Mouse (Mus musculus) T-cell, adult 2 months (primary cell): ENCODE data around the gene Hs3st6.

ENCODE experiments used
- DNase-seq: peaks from one replicate; pipeline ENCODE4 v3.0.0; 2022; ENCODE audit warnings: low spot score

Hs3st6 gene

GRCm38 (mm10) chr17:24729067-24729466, 23.7 kb upstream of the Hs3st6 start:
- DNase-seq: no peak

- DNase-seq: no peak
These were observed 22.0 kb upstream of the Hs3st6 start for GRCm38 (mm10) chr17:24730787-24731186.

GRCm38 (mm10) chr17:24732233-24732935, 20.4 kb upstream of the Hs3st6 start:
- no peak for DNase-seq

GRCm38 (mm10) chr17:24733434-24734050, 19.2 kb upstream of the Hs3st6 start:
- DNase-seq: no peak

GRCm38 (mm10) chr17:24734513-24734912, 18.3 kb upstream of the Hs3st6 start:
- no peak for DNase-seq

- DNase-seq: no peak
These were observed 17.3 kb upstream of the Hs3st6 start for GRCm38 (mm10) chr17:24735446-24735845.

- peak; percentile 95 for DNase-seq
These were observed 16.3 kb upstream of the Hs3st6 start, which contains the start of gene Msrb1 for GRCm38 (mm10) chr17:24736330-24737051. Gene Msrb1, plus strand, starts transcription at chr17:24736642.

- no peak for DNase-seq
These were observed 15.5 kb upstream of the Hs3st6 start for GRCm38 (mm10) chr17:24737135-24737810.

- DNase-seq: no peak
These were observed 14.6 kb upstream of the Hs3st6 start for GRCm38 (mm10) chr17:24738238-24738637.

GRCm38 (mm10) chr17:24739926-24740325, 12.9 kb upstream of the Hs3st6 start:
- no peak for DNase-seq

- DNase-seq: no peak
These were observed 10.5 kb upstream of the Hs3st6 start for GRCm38 (mm10) chr17:24742307-24742706.

GRCm38 (mm10) chr17:24743896-24744295, 8.9 kb upstream of the Hs3st6 start:
- no peak for DNase-seq

GRCm38 (mm10) chr17:24744381-24744780, 8.4 kb upstream of the Hs3st6 start:
- DNase-seq: no peak

- peak; percentile 79 for DNase-seq
These were observed 7.0 kb upstream of the Hs3st6 start for GRCm38 (mm10) chr17:24745526-24746497.

GRCm38 (mm10) chr17:24746986-24747385, 5.8 kb upstream of the Hs3st6 start:
- DNase-seq: no peak

- no peak for DNase-seq
These were observed 1.3 kb upstream of the Hs3st6 start for GRCm38 (mm10) chr17:24751528-24751927.

GRCm38 (mm10) chr17:24757394-24757793, 4.6 kb downstream of the Hs3st6 start:
- no peak for DNase-seq

- no peak for DNase-seq
These were observed 8.3 kb downstream of the Hs3st6 start for GRCm38 (mm10) chr17:24761121-24761520.

- DNase-seq: no peak
These were observed 12.5 kb downstream of the Hs3st6 start for GRCm38 (mm10) chr17:24765016-24765905.

- DNase-seq: no peak
These were observed 13.6 kb downstream of the Hs3st6 start for GRCm38 (mm10) chr17:24766266-24766875.
